Mouse (Mus musculus) neural tube, embryonic 15.5 days (tissue): ENCODE measurements at regions not wholly inside any gene's neighbourhood (a gene's known extent, or its start where the extent isn't known, plus 50 kb on each side); places are given as distances from the start of the nearest gene placed in this dataset.

ENCODE experiments used
- ATAC-seq: fragments of 200-750 bp; cut with Nextera tagmentation; 2 replicates; pipeline ENCODE4 v1.8.0; 2017; ENCODE audit warnings: mild to moderate bottlenecking, moderate TSS enrichment, moderate library complexity; ENCODE audit not compliant: low FRiP score
- H3K27ac ChIP-seq: fragments of 300-500 bp; sonication (generic); replicated peaks from 2 replicates; pipeline ENCODE4 v1.5.1; 2015; ENCODE audit warnings: mild to moderate bottlenecking, inconsistent platforms
- H3K27me3 ChIP-seq: fragments of 300-500 bp; sonication (generic); replicated peaks from 2 replicates; pipeline ENCODE4 v1.6.1; 2015; ENCODE audit warnings: inconsistent platforms
- H3K36me3 ChIP-seq: fragments of 300-500 bp; sonication (generic); 2 replicates; pipeline ENCODE4 v1.6.1; 2015; ENCODE audit warnings: inconsistent platforms
- H3K4me1 ChIP-seq: fragments of 300-500 bp; sonication (generic); 2 replicates; pipeline ENCODE4 v1.6.1; 2015; ENCODE audit warnings: inconsistent platforms
- H3K4me2 ChIP-seq: fragments of 300-500 bp; sonication (generic); 2 replicates; pipeline ENCODE4 v1.6.1; 2015; ENCODE audit warnings: inconsistent platforms, mild to moderate bottlenecking, moderate library complexity
- H3K4me3 ChIP-seq: fragments of 300-500 bp; sonication (generic); replicated peaks from 2 replicates; pipeline ENCODE4 v1.5.1; 2015; ENCODE audit warnings: mild to moderate bottlenecking, inconsistent platforms
- H3K9ac ChIP-seq: fragments of 300-500 bp; sonication (generic); replicated peaks from 2 replicates; pipeline ENCODE4 v1.6.1; 2015; ENCODE audit warnings: mild to moderate bottlenecking, inconsistent platforms
- H3K9me3 ChIP-seq: fragments of 300-500 bp; sonication (generic); replicated peaks from 2 replicates; pipeline ENCODE4 v1.6.1; 2016; ENCODE audit warnings: inconsistent platforms
- WGBS: fragments of 180-500 bp; shearing (Covaris S2); methylation state at CpG from one replicate; pipeline ENCODE4 v1.1.7; 2015; ENCODE audit warnings: mixed read lengths; 5-methylcytosine and 5-hydroxymethylcytosine counted together

- no peak overlapping the region for H3K4me2 ChIP-seq
- peak; percentile 53; the same call in 1 of the 2 replicates for ATAC-seq
- H3K36me3 ChIP-seq: no peaks in the 10 kb centered on the region
- no peaks in the 10 kb centered on the region for H3K9me3 ChIP-seq
- no peaks in the 10 kb centered on the region for H3K27me3 ChIP-seq
- H3K27ac ChIP-seq: no peak overlapping the region
- 30% methylated on average over 2 of the region's 2 CpGs for WGBS
- no peak overlapping the region for H3K9ac ChIP-seq
- no peaks in the 10 kb centered on the region for H3K4me1 ChIP-seq
- no peak overlapping the region for H3K4me3 ChIP-seq
Measured at GRCm38 (mm10) chr19:50766171-50766570, 87.7 kb upstream of the Sorcs1 start.
